Mouse (Mus musculus): ENCODE results near the gene Golt1a. TPM values are rescaled to one million over a fixed set of nuclear protein-coding genes. Genes with fewer than 3 reads are reported as not detected.

Golt1a gene
- total RNA-seq (2017) = not detected in 2 replicates

GRCm38 (mm10) chr1:133309652-133310267 is at the start of gene Golt1a:
Golt1a (plus strand) TSS chr1:133309800.
- no peak for ATAC-seq (replicated peaks; ENCODE audit: low read depth, poor library complexity, severe bottlenecking)

DNA sequence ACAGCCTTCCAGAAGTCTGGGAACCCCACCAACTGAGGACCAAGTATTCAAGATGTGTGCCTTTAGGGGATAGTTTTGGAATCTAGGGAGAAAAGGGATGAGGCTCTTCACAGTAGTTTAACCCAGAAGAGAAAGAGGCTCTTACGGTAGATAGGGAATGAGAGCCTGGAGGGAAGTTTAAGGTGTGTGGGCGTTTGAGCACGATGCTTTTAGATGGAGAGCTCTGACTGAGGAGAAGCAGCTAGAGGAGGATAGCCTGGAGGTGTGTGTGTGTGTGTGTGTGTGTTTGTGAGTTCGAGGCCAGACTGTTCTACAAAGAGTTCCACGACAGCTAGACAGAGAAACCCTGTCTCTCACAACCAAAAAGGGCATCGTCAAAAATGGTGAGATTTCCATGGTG is 47.0 kb upstream of the Golt1a start:
- no peak for ATAC-seq (replicated peaks; ENCODE audit: low read depth, poor library complexity, severe bottlenecking)

- ATAC-seq (replicated peaks; ENCODE audit: low read depth, poor library complexity, severe bottlenecking) = no peak
Measured at GRCm38 (mm10) chr1:133263134-133263533, 46.5 kb upstream of the Golt1a start.

GRCm38 (mm10) chr1:133264367-133264766 is 45.2 kb upstream of the Golt1a start:
- ATAC-seq (replicated peaks; ENCODE audit: low read depth, poor library complexity, severe bottlenecking) = no peak

DNA sequence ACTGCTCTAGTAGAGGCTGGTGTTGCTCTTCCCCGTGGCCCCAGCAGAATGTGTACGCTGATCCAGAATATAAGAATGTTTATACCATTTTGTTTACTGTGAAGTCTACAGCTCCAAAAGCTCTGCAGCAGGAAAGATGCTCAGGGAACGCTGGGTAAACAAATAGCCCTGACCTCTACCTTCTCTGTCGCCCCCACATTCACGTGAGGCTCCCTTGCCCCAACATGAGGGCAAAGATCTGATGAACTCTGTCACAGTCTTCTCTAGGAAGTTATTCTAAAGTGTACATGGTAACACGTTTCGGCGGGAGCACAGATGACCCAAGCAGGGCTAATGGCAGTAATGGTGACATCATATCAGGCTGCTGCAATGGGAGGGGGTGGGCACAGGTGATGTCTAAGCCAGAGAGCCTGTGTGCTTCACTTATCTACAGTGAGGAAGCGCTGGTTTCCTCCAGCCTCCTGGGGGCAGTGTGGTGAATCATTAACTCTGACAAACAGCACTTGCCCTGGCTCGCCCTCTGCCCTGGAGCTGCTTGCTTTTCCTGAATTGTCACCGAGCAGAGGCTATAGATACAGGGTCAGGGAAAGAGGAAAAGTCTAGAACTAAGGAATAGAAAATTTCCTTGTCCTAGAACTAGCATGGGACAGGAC is 44.4 kb upstream of the Golt1a start:
- peak; percentile 34; the same call in 1 of the 2 replicates for ATAC-seq (replicated peaks; ENCODE audit: low read depth, poor library complexity, severe bottlenecking)

DNA sequence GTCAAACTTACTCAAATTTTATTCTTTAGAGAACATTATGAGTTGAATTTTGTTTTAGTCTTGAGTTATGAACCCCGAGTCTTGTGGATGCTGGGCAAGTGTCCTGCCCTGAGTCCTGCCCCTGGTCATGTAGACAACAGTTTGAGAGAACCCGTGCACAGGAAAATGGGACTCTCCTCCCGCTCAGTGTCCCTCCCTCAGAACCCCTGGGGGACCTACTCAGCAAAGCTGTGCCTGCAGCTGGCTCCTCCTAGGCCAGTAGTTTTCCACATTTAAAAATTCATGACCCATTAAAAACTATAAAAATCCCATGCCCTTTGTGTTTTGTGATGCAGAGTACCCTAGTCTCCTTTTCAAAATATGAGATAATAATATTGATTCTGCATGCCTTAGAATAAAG is 42.5 kb upstream of the Golt1a start:
- no peak for ATAC-seq (replicated peaks; ENCODE audit: low read depth, poor library complexity, severe bottlenecking)

DNA sequence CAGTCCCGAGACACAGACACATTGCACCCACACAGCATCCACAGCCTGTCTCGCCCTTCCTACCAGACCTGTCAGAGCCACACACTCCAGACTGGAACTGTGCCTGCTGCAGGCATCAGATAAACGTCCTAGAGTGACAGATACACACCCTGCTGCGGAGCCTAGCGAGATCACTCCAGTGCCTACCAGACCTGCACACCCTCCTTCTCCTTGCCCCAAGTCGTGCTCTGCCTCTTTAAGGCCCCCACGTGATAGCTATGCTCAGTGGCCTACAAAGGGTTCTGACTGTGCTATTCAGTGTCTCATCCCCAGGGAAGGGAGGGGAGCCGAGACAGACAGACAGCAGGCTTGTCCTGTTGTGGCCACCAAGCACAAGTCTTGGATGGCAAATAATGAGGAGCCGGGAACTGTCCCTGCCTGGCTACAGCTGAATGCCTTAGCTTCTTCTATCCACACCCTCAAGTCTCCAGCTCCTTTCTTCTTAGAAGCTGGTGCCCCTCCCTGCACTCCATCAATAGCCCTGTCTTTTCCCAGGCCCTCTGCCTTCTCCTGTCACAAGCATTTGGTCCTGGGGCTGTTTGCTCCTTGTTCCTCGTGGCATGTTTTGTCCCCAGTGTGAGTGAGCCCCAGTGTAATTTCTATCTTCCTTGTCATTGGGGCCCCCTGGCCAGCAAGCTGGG is 41.6 kb upstream of the Golt1a start:
- peak; percentile 76 for ATAC-seq (replicated peaks; ENCODE audit: low read depth, poor library complexity, severe bottlenecking)

DNA sequence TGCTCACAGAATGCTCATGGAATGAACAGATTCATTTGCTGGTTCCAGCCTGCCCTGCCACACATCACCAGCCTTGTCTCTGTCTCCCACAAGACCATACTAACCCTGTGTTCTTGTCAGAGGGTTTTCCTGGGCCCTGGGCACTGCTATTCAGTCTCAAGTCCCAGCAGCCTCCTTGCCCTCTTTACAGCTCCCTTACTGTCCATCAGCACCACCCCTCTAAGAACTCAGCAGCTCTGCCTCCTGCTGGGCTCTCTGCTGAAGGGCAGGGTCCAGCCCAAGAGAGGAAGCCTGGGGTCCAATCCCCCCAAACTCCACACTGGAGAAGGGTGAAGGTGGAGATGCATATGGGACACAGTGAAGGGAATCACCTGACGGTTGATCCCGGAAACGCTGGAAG is 41.1 kb upstream of the Golt1a start:
- ATAC-seq (replicated peaks; ENCODE audit: low read depth, poor library complexity, severe bottlenecking) = 0 out of 2 replicates have a peak, but pooled peaks have one; percentile 28

- no peak for ATAC-seq (replicated peaks; ENCODE audit: low read depth, poor library complexity, severe bottlenecking)
Measured at GRCm38 (mm10) chr1:133270336-133270735, 39.3 kb upstream of the Golt1a start.

DNA sequence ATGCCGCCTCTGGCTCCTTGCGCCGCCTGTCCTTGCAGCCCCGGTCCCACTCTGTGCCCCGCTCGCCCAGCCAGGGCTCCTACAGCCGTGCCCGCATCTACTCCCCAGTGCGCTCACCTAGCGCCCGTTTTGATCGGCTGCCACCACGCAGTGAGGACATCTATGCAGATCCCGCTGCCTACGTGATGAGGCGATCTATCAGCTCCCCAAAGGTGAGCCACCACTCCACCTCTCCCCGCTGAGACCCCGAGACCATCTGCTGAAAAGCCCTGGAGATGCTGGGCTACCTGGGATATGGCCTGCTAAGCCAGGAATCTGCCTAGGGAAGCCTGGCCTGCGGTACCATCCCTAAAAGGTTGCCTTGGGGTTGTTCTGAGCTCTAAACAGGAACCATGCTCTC is 35.4 kb upstream of the Golt1a start:
- no peak for ATAC-seq (replicated peaks; ENCODE audit: low read depth, poor library complexity, severe bottlenecking)

- 0 out of 2 replicates have a peak, but pooled peaks have one; percentile 42 for ATAC-seq (replicated peaks; ENCODE audit: low read depth, poor library complexity, severe bottlenecking)
Measured at GRCm38 (mm10) chr1:133276983-133277382, 32.6 kb upstream of the Golt1a start.

DNA sequence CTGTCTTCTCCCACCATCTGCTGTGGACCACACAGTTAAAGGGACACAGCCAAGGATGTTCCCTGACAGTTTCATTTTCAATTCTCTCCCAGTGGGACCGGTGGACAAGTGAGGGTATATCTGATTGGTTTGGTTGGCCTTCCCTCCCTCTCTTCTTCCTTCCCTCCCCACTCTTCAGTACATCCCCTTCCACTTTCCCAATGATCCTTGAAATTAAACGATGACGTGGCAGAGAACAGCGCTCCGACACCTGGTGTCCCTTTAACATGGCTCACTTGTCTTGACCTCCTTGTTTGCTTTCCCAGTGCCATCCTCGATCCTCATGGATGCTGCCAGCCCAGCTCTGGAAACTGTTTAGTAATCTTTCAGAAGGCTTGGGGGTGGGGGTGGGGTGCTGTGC is 31.1 kb upstream of the Golt1a start:
- no peak for ATAC-seq (replicated peaks; ENCODE audit: low read depth, poor library complexity, severe bottlenecking)

DNA sequence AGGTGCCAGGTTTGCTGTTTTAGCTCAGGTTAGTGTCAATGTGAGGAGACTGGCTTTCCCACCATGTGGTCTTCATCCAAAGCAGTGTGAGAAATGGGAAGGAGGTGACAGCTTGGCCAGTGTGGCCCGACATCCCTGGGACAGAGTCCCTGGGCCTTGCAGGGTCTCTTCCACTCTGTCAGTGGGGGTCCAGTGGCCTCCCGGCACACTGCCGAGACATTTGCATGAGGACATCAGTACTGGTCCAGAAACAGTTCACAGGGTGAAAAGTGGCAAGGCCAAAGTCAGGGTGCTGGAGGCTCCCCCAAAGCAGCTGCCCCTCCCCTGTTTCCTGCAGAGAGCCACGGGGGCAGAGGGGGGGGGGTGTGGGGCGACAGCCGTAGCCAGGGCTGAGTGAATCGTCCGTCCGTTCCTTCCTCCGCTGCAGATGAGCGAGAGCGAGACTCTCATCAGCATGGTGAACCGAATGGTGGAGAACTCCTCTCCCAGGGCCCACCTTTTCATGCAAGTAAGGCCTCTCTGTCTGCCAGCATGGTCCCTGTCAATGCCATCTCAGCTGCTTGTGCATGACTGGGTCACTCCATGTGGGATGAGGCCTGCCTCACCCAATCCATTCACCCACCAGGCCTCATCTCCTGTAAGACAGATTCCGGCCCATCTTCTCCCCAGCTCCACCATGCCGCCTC is 30.5 kb upstream of the Golt1a start:
- no peak for ATAC-seq (replicated peaks; ENCODE audit: low read depth, poor library complexity, severe bottlenecking)

DNA sequence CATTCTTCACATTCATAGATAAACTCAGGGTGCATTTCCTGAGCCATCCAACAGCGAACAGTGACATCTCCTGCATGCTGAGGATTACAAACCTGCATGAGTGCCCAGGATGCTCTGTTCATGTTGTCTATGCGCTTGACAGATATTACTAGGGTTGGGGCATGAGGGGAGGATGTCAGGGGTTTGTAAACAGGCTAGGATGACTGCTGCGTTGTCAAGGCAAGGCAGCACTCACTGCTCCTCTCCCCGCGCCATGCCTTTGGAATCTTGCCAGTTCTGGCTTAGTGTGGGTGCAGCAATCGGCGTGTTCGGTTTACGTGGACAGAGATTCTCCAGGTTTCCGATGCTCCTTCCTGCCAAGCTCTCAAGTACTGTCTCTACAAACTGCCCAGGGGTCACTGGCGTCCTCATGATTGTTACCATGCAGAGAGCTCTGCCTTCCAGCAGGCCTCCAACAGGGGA is 29.9 kb upstream of the Golt1a start:
- ATAC-seq (replicated peaks; ENCODE audit: low read depth, poor library complexity, severe bottlenecking) = no peak

DNA sequence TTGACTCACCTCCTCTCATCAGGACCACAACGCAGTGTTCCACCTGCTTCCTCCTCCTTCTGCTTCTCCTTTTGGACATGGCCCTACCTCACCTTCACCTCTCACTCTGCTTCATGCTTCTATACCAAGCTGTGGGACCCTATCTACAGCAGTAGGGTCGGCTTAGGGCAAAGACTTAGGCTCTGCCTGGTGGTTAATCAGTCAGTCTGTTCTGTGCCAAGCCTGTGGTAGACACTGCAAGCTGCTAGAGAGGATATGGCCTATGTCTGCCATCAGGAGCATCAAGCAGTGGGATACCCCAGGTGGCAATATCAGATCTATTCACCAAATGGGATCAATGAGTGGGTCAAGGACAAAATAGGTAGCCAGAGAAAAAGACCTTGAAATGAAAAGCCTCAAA is 29.1 kb upstream of the Golt1a start:
- ATAC-seq (replicated peaks; ENCODE audit: low read depth, poor library complexity, severe bottlenecking) = no peak

DNA sequence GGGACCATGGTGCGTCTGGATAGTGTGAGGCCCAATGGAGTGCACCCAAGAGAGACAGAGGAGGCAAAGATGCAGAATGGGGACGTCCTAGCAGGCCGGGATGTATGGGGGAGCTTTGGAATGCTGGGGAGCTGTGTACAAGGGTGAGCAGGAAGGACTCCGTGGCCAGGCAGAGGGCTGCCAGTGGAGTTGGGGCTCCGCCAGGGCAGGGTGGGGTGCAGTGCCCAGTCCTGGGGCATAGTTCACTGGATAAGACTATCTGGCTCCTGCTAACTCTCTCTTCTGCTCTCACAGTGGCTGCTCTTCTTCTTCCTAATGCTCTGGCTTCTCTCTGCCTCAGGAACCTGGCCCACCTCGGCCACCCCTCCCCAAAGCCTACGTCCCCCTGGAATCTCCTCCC is 23.7 kb upstream of the Golt1a start:
- no peak for ATAC-seq (replicated peaks; ENCODE audit: low read depth, poor library complexity, severe bottlenecking)

GRCm38 (mm10) chr1:133287051-133287450 is 22.5 kb upstream of the Golt1a start:
- ATAC-seq (replicated peaks; ENCODE audit: low read depth, poor library complexity, severe bottlenecking) = no peak

DNA sequence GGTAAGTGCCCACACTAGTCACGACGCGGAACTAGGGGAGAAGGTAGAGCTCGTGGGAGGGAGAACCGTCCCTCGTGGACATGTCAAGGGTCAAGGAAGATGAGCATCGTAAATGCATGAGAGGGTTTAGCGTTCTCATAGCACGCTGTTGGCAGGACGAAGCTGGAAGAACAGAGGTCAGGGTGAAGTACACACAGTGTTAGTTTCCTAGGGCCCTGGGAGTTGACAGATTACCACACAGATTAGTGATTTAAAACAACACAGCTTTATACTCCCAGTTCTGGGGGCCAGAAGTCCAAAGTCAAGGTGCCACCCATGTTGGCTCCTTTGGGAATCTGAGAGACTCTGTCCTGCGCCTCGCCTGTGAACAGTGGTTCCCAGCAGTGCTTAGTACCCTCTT is 21.7 kb upstream of the Golt1a start:
- no peak for ATAC-seq (replicated peaks; ENCODE audit: low read depth, poor library complexity, severe bottlenecking)

- ATAC-seq (replicated peaks; ENCODE audit: low read depth, poor library complexity, severe bottlenecking) = no peak
Measured at GRCm38 (mm10) chr1:133291888-133292287, 17.7 kb upstream of the Golt1a start.

DNA sequence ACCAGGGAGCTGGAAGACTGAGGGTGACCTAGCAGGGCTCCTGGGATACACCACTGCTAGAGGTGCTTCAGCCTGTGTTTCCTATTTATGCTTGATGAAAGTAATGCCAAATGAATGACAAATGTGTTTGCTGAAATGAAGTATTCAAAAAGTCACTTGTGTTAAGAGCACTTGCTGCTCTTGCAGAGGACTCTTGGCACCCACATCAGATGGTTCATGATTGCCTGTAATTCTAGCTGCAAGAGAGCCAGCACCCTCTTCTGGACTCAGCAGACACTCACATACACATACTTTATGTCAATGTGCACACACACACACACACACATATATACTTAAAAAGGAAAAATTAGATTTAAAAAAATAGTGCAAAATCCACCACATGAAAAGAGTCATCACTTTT is 17.0 kb upstream of the Golt1a start:
- no peak for ATAC-seq (replicated peaks; ENCODE audit: low read depth, poor library complexity, severe bottlenecking)

DNA sequence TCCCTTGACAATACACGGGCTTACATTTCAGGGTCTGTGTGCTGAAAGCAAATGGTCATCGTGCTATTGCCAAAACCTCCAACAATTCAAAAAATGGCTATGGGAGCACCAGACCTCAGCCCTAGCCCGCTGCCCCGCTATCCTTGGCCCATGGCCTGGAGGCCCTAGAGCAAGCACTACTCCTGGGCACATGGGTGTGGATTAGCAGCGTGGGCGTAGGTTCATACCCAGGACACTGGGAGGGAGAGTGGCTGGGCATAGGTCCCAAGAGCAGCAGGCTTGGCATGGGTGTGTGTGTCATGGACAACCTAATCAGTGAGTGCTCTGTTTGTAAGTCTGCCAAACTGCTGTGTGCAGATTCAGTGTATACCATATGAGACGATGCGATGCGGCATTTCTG is 13.2 kb upstream of the Golt1a start:
- no peak for ATAC-seq (replicated peaks; ENCODE audit: low read depth, poor library complexity, severe bottlenecking)
